Mouse (Mus musculus) testis, adult 2 months (tissue): ENCODE measurements around the gene Lhx4. TPM values are rescaled to one million over a fixed set of nuclear protein-coding genes. Genes with fewer than 3 reads are reported as not detected.

Source experiments
- H3K27ac ChIP-seq: fragments of 200-500 bp; 2 replicates; pipeline ENCODE4 v1.5.1; 2012; ENCODE audit warnings: low read depth, low read length; ENCODE audit not compliant: control insufficient read depth, insufficient read depth
- H3K27me3 ChIP-seq: fragments of 200-500 bp; 2 replicates; pipeline ENCODE4 v1.6.1; 2012; ENCODE audit warnings: mild to moderate bottlenecking, low read length, moderate library complexity; ENCODE audit not compliant: control insufficient read depth, insufficient read depth
- H3K36me3 ChIP-seq: fragments of 200-500 bp; 2 replicates; pipeline ENCODE4 v1.6.1; 2012; ENCODE audit warnings: mild to moderate bottlenecking, low read length; ENCODE audit not compliant: control insufficient read depth, insufficient read depth
- H3K4me1 ChIP-seq: fragments of 200-500 bp; 2 replicates; pipeline ENCODE4 v1.6.1; 2012; ENCODE audit warnings: low read length; ENCODE audit not compliant: control insufficient read depth, insufficient read depth
- H3K4me3 ChIP-seq: fragments of 200-500 bp; 2 replicates; pipeline ENCODE4 v1.5.1; 2012; ENCODE audit warnings: low read depth, mild to moderate bottlenecking, low read length, moderate library complexity, mixed read lengths; ENCODE audit not compliant: control insufficient read depth
- CTCF ChIP-seq: fragments of 200-500 bp; IDR thresholded peaks from 2 replicates; pipeline ENCODE4 v1.5.1; 2012; ENCODE audit warnings: low read depth, mild to moderate bottlenecking, inconsistent platforms, low read length, moderate library complexity; ENCODE audit not compliant: control insufficient read depth, insufficient read depth, insufficient replicate concordance
- POLR2A ChIP-seq: fragments of 200-500 bp; IDR thresholded peaks from 2 replicates; pipeline ENCODE4 v1.6.1; 2012; ENCODE audit warnings: low read depth, mild to moderate bottlenecking, inconsistent platforms, low read length, moderate library complexity; ENCODE audit not compliant: control insufficient read depth
- polyA plus RNA-seq: library from polyadenylated mRNA; depleted of rRNA; stranded (reverse); fragments of >200 nt; gene quantifications from 2 replicates; pipeline ENCODE4 v1.2.3, GENCODE M21; 2012

Gene Lhx4
- polyA plus RNA-seq, 1 experiment, result 0.16 TPM

- Histone ChIP-seq H3K4me1 (no peaks in the 10 kb centered on the region), H3K27me3 (no peaks in the 10 kb centered on the region), H3K36me3 (no peaks in the 10 kb centered on the region), H3K27ac (no peak overlapping the region), H3K4me3 (peak overlapping the region; percentile 42; the same call in 1 of the 2 replicates)
- no peak for TF ChIP-seq POLR2A
- TF ChIP-seq CTCF, result no peak
Measured at GRCm38 (mm10) chr1:155693443-155693842, 58.0 kb downstream of the Lhx4 start.

GRCm38 (mm10) chr1:155693026-155693425, 58.5 kb downstream of the Lhx4 start:
- TF ChIP-seq CTCF (no peak), POLR2A (no peak)
- Histone ChIP-seq H3K4me1 (no peaks in the 10 kb centered on the region), H3K27me3 (no peaks in the 10 kb centered on the region), H3K27ac (no peak overlapping the region), H3K36me3 (no peaks in the 10 kb centered on the region), H3K4me3 (no peak overlapping the region)

- Histone ChIP-seq H3K27ac (no peak overlapping the region), H3K4me1 (no peaks in the 10 kb centered on the region), H3K27me3 (no peaks in the 10 kb centered on the region), H3K36me3 (no peaks in the 10 kb centered on the region), H3K4me3 (no peak overlapping the region)
- TF ChIP-seq CTCF, result no peak
Measured at GRCm38 (mm10) chr1:155692230-155692629, 59.3 kb downstream of the Lhx4 start.

- Histone ChIP-seq H3K27ac (no peak overlapping the region), H3K36me3 (no peaks in the 10 kb centered on the region), H3K4me1 (no peaks in the 10 kb centered on the region), H3K4me3 (no peak overlapping the region), H3K27me3 (no peaks in the 10 kb centered on the region)
- TF ChIP-seq CTCF (no peak), POLR2A (no peak)
Measured at GRCm38 (mm10) chr1:155689558-155689957, 61.9 kb downstream of the Lhx4 start.

- no peak overlapping the region for H3K4me3 ChIP-seq
Measured at GRCm38 (mm10) chr1:155689141-155689540, 62.3 kb downstream of the Lhx4 start.

GRCm38 (mm10) chr1:155686816-155687215, 64.7 kb downstream of the Lhx4 start:
- Histone ChIP-seq H3K27ac (no peak overlapping the region), H3K27me3 (no peaks in the 10 kb centered on the region), H3K4me1 (no peaks in the 10 kb centered on the region), H3K36me3 (no peaks in the 10 kb centered on the region), H3K4me3 (no peak overlapping the region)
- no peak for TF ChIP-seq CTCF
- no peak for TF ChIP-seq POLR2A

More at GRCm38 (mm10) chr1:155689141-155689540, 62.3 kb downstream of the Lhx4 start:
- H3K36me3 ChIP-seq, result no peaks in the 10 kb centered on the region
- no peak overlapping the region for H3K27ac ChIP-seq
- no peaks in the 10 kb centered on the region for H3K27me3 ChIP-seq
- no peaks in the 10 kb centered on the region for H3K4me1 ChIP-seq
- TF ChIP-seq POLR2A, result no peak
- TF ChIP-seq CTCF, result no peak

GRCm38 (mm10) chr1:155681116-155681799, 70.2 kb downstream of the Lhx4 start:
- Histone ChIP-seq H3K27me3 (no peaks in the 10 kb centered on the region), H3K36me3 (no peaks in the 10 kb centered on the region), H3K4me3 (no peak overlapping the region), H3K27ac (no peak overlapping the region), H3K4me1 (no peaks in the 10 kb centered on the region)
- TF ChIP-seq CTCF (no peak), POLR2A (no peak)

- no peaks in the 10 kb centered on the region for H3K27me3 ChIP-seq
- H3K36me3 ChIP-seq, result no peaks in the 10 kb centered on the region
- no peak for TF ChIP-seq CTCF
- no peak for TF ChIP-seq POLR2A
Measured at GRCm38 (mm10) chr1:155675570-155675969, 75.9 kb downstream of the Lhx4 start.

More at GRCm38 (mm10) chr1:155675570-155675969, 75.9 kb downstream of the Lhx4 start:
- H3K4me3 ChIP-seq, result no peak overlapping the region
- no peaks in the 10 kb centered on the region for H3K4me1 ChIP-seq
- no peak overlapping the region for H3K27ac ChIP-seq
